Mouse (Mus musculus): ENCODE data around the gene Spout1. TPM values are rescaled to one million over a fixed set of nuclear protein-coding genes. Genes with fewer than 3 reads are reported as not detected.
A peak's percentile ranks its signal among the peaks of the same experiment; 100 is the strongest.
"Not testable (repeated sequence)": the region's sequence is repeated elsewhere in the genome, so short reads cannot be mapped to it uniquely, and the experiment has no call there.

The Spout1 gene
- total RNA-seq, 2 experiments from 2014 or later: 4.2 to 4.7 TPM

- no peak for DNase-seq (ENCODE audit: low spot score)
Measured at GRCm38 (mm10) chr2:30182424-30182823, 4.2 kb upstream of the Spout1 start.

GRCm38 (mm10) chr2:30178711-30179110, 452 bp upstream of the Spout1 start:
- not testable (repeated sequence) for DNase-seq (ENCODE audit: low spot score)

- no peak for DNase-seq (ENCODE audit: low spot score)
Measured at GRCm38 (mm10) chr2:30176561-30176960, 1.7 kb downstream of the Spout1 start.

- no peak for DNase-seq (ENCODE audit: low spot score)
Measured at GRCm38 (mm10) chr2:30175897-30176296, 2.4 kb downstream of the Spout1 start.

GRCm38 (mm10) chr2:30173541-30174240, 4.6 kb downstream of the Spout1 start:
- peak; percentile 19 for DNase-seq (ENCODE audit: low spot score)

- DNase-seq (ENCODE audit: low spot score): no peak
Measured at GRCm38 (mm10) chr2:30171997-30172382, 6.3 kb downstream of the Spout1 start.

- DNase-seq (ENCODE audit: low spot score): peak; percentile 91
Measured at GRCm38 (mm10) chr2:30171371-30171996, 6.8 kb downstream of the Spout1 start, which contains the start of gene Endog. Gene Endog, plus strand, starts transcription at chr2:30171493.

- no peak for DNase-seq (ENCODE audit: low spot score)
Measured at GRCm38 (mm10) chr2:30166677-30167076, 11.6 kb downstream of the Spout1 start.

- no peak for DNase-seq (ENCODE audit: low spot score)
Measured at GRCm38 (mm10) chr2:30164340-30164932, 13.8 kb downstream of the Spout1 start.

- peak; percentile 29 for DNase-seq (ENCODE audit: low spot score)
Measured at GRCm38 (mm10) chr2:30161809-30162208, 16.4 kb downstream of the Spout1 start.

- DNase-seq (ENCODE audit: low spot score): not testable (repeated sequence)
Measured at GRCm38 (mm10) chr2:30159871-30160270, 18.4 kb downstream of the Spout1 start.

- no peak for DNase-seq (ENCODE audit: low spot score)
Measured at GRCm38 (mm10) chr2:30152616-30153015, 25.6 kb downstream of the Spout1 start.

- DNase-seq (ENCODE audit: low spot score): no peak
Measured at GRCm38 (mm10) chr2:30151840-30152239, 26.4 kb downstream of the Spout1 start.

- peak; percentile 37 for DNase-seq (ENCODE audit: low spot score)
Measured at GRCm38 (mm10) chr2:30147466-30147865, 30.8 kb downstream of the Spout1 start.

GRCm38 (mm10) chr2:30144436-30144835, 33.8 kb downstream of the Spout1 start:
- DNase-seq (ENCODE audit: low spot score): no peak

- DNase-seq (ENCODE audit: low spot score): not testable (repeated sequence)
Measured at GRCm38 (mm10) chr2:30140021-30140420, 38.2 kb downstream of the Spout1 start.

- DNase-seq (ENCODE audit: low spot score): no peak
Measured at GRCm38 (mm10) chr2:30136458-30136857, 41.8 kb downstream of the Spout1 start.

GRCm38 (mm10) chr2:30134928-30135620, 43.2 kb downstream of the Spout1 start:
- DNase-seq (ENCODE audit: low spot score): no peak

- no peak for DNase-seq (ENCODE audit: low spot score)
Measured at GRCm38 (mm10) chr2:30134378-30134711, 43.9 kb downstream of the Spout1 start.

GRCm38 (mm10) chr2:30133613-30134377, 44.5 kb downstream of the Spout1 start, which contains the start of gene Tbc1d13:
Gene Tbc1d13, plus strand, starts transcription at chr2:30133746.
- DNase-seq (ENCODE audit: low spot score): peak; percentile 99
